Mouse (Mus musculus): ENCODE measurements around the gene Hnrnpa3.
"Not testable (repeated sequence)": the region's sequence is repeated elsewhere in the genome, so short reads cannot be mapped to it uniquely, and the experiment has no call there.

Hnrnpa3 gene

DNA sequence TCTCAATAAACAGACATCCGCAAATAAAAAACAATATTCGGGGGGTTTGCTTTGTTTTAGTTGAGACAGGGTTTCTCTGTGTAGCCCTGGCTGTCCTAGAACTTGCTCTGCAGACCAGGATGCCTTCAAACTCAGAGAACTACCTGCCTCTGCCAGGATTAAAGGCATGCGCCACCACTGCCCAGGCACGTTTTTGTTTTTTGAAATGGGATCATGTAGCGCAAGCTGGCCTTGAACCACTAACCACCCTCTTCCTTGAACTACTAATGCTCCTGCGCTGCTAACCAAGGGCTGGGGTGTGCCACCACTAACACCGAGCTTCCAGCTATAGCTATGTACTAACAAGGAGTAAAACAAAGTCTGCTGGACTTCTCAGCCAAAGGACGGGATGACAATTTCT is 20.9 kb downstream of the Hnrnpa3 start:
- no peak for DNase-seq (ENCODE audit: low spot score in 2 of 2)

GRCm38 (mm10) chr2:75681439-75681838 is 22.4 kb downstream of the Hnrnpa3 start:
- DNase-seq (ENCODE audit: low spot score in 2 of 2) = no peak

- DNase-seq (ENCODE audit: low spot score in 2 of 2) = peak; percentile 83 to 88
Observed at GRCm38 (mm10) chr2:75682978-75683709, 24.1 kb downstream of the Hnrnpa3 start.

GRCm38 (mm10) chr2:75684526-75684925 is 25.5 kb downstream of the Hnrnpa3 start:
- no peak for DNase-seq (ENCODE audit: low spot score in 2 of 2)

- DNase-seq (ENCODE audit: low spot score in 2 of 2) = peak in 1 of 2 experiments; percentile 49
Observed at GRCm38 (mm10) chr2:75685458-75685861, 26.4 kb downstream of the Hnrnpa3 start.

DNA sequence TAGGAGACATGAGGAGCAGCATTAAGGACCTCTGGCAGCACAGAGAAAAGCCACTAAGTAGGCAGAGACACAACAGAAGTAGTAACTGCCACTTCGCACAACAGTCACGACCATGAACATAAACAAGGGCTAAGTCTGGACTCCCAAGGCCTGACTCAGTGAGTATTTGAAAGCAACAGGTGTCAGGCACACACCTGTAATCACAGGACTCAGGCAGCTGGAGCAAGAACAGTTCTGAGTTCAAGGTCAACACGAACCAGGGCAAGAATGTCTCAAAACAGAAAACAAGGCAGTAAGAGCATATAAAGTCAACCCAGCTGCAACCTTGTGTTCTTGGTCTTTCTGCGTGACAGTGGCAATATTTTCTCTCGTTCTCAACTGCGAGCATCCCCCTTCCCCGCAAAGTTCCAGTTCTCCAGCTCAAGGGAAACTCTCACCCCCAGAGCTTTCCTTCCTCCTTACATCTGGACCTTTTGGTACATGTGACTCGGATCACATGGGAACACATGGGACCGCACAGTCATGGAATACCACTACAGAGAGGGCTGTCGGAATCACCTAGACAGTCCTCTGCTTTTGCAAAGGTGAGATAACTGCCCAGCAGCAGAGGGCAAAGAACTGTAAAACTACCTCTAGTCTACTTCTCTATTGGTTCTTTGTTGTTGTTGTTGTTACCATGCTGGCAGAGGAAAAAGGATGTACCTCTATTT is 28.1 kb downstream of the Hnrnpa3 start:
- no peak for DNase-seq (ENCODE audit: low spot score in 2 of 2)

- DNase-seq (ENCODE audit: low spot score in 2 of 2) = no peak
Observed at GRCm38 (mm10) chr2:75688901-75689300, 29.8 kb downstream of the Hnrnpa3 start.

- DNase-seq (ENCODE audit: low spot score in 2 of 2) = no peak
Observed at GRCm38 (mm10) chr2:75689482-75690158, 30.6 kb downstream of the Hnrnpa3 start.

- no peak for DNase-seq (ENCODE audit: low spot score in 2 of 2)
Observed at GRCm38 (mm10) chr2:75690656-75691055, 31.6 kb downstream of the Hnrnpa3 start.

DNA sequence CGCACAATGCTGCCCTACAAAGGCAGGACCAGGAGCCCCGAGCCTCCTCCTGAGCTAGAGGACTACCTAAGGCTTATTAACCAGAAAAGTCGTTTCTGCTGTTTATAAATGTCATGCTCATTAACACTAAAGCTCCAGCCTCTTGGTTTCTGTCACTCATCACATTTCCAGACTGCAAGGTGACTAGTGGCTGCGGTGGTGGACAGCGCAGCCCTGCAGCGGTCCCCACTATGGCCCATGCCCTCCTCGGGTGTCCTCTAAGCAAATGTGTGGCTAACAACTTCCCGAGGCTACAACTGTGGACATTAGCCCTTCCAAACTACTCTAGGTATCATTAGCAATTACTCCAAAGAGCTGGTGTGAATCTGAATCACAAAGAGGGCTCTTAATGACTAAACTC is 32.3 kb downstream of the Hnrnpa3 start:
- no peak for DNase-seq (ENCODE audit: low spot score in 2 of 2)

DNA sequence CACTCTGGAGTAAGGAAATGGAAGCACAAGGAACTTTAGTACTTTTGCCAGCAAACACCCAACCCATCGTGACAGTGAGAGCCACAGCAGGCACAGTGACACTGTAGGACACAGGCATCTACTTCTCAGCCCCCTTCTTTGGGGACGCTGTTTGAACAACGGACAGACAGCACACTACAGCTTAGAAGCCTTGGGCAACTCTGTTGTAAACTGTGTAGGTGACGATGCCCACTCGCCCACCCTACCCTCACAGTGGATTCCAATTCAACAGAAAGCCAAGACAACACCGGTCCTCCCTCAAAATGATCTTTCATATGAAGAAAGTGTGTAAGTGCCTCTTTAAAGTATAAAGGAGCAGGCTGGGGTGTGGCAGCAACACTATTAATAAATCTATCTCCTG is 33.3 kb downstream of the Hnrnpa3 start:
- no peak for DNase-seq (ENCODE audit: low spot score in 2 of 2)

- not testable (repeated sequence) for DNase-seq (ENCODE audit: low spot score in 2 of 2)
Observed at GRCm38 (mm10) chr2:75694926-75695325, 35.9 kb downstream of the Hnrnpa3 start.

DNA sequence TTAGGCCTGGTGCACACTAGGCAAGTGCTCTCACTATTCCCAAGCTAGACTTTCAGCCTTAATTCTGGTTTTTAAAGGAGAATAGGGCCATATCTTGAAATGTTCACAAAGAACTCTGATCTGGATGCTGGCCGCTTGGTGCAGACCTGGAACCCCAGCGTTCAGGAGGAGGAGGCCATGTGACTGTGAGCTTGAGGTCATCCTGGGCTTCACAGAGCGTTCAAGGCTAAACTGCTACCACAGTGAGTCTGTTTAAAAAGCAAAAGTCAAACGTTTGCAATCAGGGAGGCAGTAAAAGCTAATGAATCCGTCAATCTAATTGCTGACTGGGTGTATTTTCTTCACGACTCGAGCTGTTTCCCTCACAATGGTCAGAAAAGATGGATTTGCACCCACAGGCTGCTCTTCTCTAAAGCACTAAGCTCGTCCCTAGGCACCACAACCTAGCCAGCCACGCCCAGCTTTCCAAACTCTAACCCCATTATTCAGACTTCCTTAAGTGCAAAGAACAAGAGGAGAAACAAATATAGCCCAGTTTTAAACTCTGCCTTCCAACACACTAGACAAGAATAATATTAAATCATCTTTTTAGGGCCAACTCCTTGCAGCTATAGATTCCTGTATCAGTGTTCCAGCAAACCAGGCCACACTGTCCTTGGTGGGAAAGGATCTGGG is 36.8 kb downstream of the Hnrnpa3 start:
- no peak for DNase-seq (ENCODE audit: low spot score in 2 of 2)

- DNase-seq (ENCODE audit: low spot score in 2 of 2) = no peak
Observed at GRCm38 (mm10) chr2:75696371-75696770, 37.3 kb downstream of the Hnrnpa3 start.

DNA sequence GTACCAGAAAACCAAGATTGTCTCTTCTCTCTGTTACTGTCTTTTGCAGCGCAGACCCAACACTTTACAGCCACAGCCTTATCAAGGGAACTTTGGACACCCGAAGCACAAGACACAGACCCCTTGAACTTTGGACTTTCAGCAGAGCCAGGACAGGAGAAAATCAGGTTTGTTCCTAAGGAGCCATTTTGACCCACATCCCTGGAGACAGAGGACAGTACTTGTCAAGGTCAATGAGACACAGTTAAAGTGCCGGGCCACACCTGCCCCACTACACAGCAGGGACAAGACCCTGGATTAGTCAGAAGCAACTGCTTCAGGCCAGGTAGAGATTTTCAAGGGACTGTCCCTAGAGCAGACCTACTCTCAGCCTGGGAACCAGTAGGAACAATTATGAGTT is 38.2 kb downstream of the Hnrnpa3 start:
- DNase-seq (ENCODE audit: low spot score in 2 of 2) = no peak

DNA sequence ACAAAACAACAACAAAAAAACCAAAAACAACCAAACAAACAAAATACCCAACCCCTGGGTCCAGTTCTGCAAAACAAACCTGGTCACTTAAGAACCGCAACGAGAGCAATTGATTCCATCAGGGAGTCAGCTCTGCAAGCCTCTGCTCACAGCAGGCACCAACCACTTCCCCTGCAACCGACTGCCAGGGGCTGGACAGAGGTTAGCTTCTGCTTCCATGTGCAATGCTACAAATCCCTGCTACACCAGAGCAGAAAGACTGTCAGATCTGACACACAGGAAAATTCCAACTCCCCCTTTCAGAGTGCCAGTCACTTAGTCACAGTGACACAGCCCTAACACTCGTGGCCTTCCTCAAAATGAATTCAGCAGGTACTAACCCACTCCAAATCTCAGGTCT is 38.9 kb downstream of the Hnrnpa3 start:
- DNase-seq (ENCODE audit: low spot score in 2 of 2) = no peak

- no peak for DNase-seq (ENCODE audit: low spot score in 2 of 2)
Observed at GRCm38 (mm10) chr2:75698874-75699273, 39.8 kb downstream of the Hnrnpa3 start.

- DNase-seq (ENCODE audit: low spot score in 2 of 2) = no peak
Observed at GRCm38 (mm10) chr2:75700543-75700942, 41.5 kb downstream of the Hnrnpa3 start.

DNA sequence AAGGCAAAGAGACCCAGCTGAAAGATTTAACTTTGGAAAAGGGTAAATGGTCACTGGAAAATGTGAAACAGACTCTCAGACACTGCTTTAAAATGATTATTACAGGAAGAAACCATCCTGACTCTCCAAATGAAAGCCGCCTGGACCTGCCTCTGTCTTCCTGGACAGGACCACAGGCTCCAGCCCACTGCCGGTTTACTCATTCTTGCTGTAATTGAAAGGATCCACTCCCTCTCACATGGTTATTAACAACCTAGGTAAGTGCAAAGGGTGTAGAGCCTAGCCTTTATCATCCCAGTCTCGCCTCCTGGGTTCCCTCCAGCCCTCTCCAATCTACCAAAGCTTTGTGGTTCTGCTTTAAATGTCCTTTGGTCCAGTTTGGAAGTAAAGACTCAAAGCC is 42.1 kb downstream of the Hnrnpa3 start:
- no peak for DNase-seq (ENCODE audit: low spot score in 2 of 2)

DNA sequence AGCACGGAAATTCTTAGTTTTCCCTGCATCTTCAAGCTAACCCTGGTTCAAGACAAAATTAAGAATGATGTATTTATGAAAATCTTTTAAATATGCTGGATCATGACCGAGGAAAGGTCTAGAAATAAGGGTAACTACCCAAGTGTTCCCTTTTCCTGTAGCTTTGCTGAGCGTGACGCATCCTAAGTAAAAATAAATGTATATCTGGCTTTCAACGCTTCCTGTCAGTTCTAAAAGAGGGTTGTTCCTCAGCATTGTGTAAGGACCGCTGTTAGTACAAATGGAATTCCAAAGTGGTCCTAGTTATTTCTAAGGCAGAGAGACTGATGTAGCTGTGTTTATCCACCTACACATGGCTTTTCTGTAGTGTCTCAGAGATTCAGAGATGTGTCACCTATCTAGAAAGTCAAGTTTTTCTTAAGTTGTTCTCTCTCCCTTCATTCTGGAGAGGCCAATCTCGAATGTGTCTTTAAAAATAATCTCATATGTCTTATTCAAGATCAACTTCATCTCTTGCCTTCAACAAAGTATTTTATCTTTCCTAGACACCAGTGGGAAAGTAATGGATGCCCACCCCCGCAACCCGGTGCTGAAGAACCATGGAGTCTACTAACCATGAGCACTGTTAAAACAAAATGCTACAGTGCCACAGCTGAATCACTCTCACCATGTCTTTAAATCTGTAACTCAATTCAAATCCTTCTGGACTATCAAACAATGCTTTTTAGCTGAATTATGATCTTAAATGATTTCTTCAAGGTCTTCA is 42.9 kb downstream of the Hnrnpa3 start:
- no peak for DNase-seq (ENCODE audit: low spot score in 2 of 2)

DNA sequence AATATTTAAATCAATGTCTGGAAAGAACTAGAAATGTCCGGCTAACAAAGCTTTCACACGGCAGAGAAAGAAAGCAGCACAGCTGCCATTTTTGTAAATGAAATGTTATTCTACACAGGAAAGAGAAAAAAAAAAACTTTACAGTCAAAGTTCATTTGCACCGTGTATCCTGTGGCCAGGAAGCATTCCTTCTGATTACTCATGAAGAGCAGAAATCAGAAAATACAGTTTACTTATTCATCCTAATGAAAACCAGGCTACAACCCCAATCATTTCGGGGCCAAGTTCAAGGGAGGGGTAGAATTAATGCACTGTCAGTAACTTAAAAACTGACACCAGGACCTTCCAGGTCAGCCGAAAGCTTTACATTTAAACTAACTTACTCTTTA is 43.5 kb downstream of the Hnrnpa3 start:
- no peak for DNase-seq (ENCODE audit: low spot score in 2 of 2)
